Mouse (Mus musculus): ENCODE data around the gene Dcun1d4.
"Not testable (repeated sequence)": the region's sequence is repeated elsewhere in the genome, so short reads cannot be mapped to it uniquely, and the experiment has no call there.

The Dcun1d4 gene

DNA sequence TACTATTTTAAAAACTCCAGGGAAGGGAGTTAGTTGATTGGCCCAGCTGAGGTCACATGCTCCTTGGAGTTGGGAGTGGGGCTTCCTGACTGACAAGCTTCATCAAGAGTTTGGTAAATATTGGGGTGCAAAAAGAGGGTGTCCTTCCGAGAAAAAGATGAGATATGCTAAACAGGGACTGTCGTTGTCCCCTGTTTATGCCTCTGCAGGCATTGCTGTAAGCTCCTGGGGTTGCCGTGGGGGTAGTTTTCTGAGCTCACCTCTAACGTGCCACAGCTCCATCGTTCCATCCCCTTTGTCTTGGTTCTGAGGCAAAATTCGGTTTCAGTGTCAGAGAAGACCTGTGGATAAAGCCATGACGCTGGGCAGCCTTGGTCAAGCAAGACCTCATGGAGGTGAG lies at the start of gene Dcun1d4:
TSS of gene Dcun1d4 (plus strand) at position 301 of the 400 bp plus-strand sequence.
- no peak for DNase-seq (ENCODE audit: low spot score)

DNA sequence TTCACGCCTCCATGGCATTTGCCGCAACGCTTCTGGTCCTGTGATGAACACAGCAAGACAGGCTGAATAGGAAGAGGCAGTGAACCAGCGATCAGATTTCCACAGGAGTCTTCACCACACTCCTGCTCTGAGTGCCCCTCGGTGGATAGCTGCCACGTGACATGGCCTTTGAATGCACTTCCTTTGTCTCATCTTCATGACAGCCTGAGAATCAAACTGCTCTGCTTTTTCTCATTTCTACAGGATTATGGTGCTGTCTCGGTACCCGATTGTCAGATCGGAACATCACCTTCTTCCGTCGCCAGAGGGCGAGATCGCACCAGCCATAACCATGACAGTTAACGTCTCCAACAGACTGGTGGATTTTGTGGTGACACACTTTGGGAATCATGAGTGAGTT lies 49.2 kb upstream of the Dcun1d4 start:
- peak; percentile 77 for DNase-seq (ENCODE audit: low spot score)

DNA sequence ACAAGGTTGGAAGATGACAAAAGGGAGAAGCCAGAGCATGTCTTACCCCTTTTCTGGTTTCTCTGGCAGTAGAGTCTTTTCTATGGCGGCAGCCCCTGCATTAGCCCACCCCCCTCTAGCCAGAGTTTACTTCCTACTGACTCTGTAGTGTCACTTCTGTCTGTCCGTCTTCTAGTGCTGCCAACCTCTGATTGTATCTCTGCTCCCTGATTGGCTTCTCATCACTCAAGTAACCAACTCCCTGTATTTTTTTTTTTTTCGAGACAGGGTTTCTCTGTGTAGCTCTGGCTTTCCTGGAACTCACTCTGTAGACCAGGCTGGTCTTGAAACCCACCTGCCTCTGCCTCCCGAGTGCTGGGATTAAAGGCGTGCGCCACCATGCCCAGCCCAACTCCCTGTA lies 48.0 kb upstream of the Dcun1d4 start:
- no peak for DNase-seq (ENCODE audit: low spot score)

DNA sequence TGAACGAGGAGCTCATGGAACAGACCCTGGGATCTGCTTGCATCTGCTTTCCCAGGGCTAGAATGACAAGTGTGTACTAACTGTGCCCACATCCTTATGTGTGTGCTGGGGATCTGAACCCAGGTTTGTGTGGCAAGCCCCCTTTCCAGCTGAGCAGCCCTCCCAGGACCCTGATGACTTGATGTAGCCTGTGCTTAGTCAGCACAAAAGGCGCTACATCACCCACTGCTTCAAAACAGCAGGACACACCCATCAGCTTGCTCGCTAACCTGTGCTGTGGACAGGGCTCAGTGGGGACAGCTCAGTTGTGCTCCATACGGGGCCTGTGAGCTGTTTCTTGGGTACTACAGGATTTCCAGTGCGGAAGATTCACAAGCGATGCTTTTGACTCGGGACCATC lies 46.0 kb upstream of the Dcun1d4 start:
- DNase-seq (ENCODE audit: low spot score): no peak

DNA sequence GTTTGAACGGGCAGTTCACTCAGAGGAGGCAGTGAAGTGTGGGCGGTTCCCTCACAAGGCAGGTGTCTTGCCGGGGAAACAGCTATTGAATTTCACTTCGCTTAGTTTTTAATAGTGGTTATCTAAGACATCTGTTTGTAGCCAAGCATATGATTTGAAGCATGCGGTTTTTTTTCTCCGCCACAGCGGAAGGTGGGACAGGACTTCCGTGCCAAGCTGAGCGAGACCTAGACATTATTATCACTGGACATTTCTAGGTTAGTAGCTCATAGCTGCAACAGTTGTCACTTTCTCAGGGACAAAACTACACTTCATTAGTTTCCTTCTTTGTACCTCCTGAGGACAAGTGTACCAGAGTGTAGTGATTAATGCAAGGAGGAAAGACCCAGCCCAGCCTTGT lies 38.6 kb upstream of the Dcun1d4 start:
- no peak for DNase-seq (ENCODE audit: low spot score)

DNA sequence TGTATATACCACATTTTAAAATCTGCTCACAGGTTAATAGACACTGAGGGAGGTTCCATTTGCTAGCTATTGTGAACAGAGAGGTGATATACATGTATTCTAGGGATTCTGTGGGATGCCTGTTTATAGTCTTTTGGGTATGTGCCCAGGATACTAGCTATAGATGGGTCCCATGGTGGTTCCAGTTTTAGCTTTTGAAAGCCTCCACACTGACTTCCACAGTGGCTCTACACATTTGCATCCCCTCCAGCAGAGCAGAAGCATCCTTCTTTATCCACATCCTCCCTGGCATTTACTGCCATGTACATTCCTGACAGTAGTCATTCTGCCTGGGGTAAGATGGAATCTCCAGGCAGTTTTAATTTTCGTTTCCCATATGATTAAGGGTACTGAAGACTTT lies 30.5 kb upstream of the Dcun1d4 start:
- no peak for DNase-seq (ENCODE audit: low spot score)

DNA sequence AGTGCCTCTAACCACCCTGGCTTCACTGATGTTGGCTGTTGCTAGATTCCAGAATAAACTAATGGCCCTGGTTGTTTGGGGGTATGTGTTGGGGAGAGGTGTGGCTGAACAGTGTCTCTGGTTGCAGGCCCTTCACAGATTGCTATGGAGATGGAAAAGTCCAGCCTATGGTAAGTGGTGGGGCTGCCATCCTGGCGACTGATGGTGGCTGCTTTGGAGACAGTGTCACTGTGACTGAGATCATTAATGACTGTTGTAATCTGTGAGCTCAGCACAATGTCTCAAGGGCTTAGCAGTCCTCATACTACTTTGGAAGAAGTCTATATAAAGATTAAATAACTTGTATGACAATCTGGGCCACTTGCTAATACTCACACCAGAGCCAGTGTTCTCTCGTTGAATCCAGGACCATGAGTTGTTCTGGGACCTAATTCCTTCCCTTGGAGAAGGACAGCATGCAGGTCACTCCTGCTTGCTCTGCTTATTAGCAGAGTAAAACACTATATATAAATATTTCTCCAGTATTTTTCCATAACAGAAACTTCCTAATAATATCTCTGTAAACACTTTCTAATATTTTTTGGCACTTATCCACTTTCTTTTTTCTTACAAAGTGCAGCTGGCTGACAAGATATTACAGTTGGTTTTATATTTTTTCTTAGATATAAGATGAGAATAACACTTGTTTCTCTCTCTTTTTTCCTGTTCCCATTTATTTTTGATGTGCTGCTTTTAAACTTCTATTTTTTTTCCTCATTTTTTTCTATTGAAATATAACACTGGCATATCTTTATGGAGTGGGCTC lies 26.1 kb upstream of the Dcun1d4 start:
- no peak for DNase-seq (ENCODE audit: low spot score)

DNA sequence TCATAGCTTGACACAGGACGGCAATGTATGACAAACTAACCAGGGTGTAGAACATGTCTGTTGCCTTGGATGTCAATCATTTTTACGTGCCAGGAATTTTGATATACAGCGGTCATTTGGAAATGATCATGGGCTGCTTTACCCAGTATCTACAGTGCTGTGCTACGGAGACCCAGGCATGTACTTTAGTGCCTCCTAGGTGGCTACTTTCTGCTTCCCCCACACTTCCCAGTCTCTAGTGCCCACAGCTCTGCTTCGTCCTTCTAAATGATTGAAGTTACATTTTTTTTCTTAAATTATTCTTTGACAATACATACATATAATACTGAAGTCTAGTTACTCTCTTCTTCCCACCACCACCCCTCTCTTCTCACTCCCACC lies 25.5 kb upstream of the Dcun1d4 start:
- DNase-seq (ENCODE audit: low spot score): no peak

DNA sequence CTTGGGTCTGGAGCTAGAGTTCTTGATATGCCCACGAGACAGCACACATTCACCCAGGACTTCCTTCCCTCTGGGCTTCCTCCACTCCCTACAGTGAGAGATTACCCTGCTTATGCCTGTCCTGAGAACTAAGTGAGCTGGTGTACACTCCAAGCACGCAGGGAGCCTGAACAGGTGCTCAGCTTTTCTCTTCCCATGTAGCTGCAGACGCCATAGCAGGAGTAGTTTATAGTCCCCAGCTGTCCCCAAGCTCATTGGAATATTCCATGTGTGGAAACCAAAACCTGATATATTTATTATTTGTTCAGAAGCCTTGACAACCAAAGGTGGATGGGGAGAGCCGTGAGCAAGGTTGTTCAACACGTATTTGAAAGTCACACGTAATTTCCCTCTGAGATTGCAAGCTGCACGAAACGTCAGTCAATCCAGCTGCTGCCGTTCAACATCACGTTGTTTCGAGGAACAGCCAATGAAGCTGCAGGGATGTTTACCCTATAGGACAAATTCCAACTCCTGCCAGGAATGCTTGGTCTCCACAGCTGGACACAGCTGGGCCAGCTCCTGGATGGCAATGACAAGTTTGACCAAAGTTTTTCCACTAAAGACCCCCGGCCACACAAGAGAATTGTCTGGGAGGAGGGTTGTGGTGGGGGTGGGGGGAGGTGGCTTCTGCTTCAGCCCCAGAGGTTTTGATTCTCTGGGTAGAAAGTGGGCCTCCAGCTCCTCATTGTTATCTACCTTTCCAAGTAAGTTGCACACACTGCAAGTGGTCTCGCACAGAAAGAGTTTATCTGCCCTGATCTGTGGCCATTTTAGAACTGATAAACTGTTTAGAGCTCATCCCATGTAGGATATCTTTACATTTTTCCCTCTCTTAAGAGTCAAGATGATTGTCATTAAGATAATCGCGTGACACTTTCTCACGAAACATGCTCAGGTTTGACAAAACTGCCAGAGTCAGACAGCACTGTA lies 12.1 kb upstream of the Dcun1d4 start:
- no peak for DNase-seq (ENCODE audit: low spot score)

DNA sequence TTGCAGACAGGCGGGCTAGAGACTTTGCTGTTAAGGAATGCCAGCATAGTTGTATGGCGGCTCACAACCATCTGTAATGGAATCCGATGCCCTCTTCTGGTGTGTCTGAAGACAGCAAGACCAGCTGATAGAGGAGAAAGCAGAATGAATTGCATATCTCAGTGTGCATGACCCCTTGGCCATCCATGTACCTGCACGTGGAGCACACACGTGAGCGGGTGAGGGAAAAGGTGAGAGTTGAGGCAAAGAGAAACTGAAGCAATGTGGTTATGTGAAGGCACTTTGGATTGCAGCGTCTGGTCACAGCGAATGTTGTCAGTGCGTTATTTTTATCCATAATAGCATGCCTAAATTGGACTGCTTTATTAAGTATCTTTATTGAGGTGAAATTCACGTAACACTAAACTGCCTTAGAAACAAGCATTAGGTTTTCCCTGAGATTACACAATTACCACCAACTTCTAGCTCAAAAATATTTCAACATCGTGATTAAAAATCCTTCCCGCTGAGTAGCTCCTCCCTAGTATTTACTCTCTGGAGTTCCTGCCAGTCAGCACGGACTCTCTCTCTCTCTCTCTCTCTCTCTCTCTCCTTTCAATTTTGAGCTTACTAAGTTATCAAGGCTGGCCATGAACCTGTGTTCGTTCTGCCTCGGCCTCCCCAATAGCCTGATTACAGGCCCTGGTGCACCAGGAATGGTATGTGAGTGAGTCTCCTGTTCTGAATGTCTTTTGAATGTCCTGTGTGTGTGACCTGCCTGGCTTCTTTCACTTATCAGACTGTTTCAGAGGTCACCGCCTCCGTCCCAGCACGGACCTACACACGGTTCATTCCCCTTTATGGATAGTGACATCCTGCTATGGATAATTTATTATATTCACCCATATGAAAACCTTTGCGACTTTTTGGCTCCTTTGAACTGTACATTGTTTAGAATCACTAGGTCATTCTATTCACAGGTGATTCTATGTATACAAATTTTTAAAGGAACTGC lies 6.1 kb upstream of the Dcun1d4 start:
- DNase-seq (ENCODE audit: low spot score): no peak

DNA sequence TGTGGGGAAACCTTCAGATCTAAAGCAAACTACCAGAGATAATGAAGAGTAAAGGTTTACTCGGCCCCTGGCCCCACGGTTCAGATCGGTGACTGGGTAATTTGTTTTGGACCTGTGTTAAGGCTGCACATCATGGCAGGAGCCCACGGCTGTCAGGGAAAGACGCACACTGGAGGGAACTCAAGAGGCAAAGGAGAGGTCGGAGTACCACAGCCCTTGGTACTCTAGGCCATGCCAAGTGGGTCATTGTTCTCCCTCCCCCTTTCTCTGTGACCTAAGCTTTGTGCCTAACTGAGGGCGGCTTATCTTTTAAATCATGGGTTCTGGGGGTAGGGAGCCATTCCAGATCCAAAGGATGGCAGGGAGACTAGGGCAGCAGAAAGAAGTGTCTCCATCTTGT lies 601 bp downstream of the Dcun1d4 start:
- DNase-seq (ENCODE audit: low spot score): no peak

DNA sequence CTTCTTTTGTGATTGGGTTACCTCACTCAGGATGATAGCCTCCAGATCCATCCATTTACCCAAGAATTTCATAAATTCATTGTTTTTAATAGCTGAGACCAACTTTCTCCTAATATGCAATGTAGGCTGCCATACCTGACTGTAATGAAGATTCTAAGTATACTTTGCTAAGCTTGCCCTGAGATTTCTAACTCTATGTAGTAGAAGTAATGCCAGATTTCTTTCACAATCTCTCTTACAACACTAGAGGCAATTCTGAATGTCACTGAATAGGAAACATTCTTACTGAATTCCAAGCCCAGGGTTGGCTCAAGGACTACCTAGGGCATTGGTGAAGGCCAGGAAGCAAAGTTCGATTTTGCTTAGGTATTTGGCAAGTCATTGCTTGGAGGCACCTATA lies 1.6 kb downstream of the Dcun1d4 start:
- not testable (repeated sequence) for DNase-seq (ENCODE audit: low spot score)

DNA sequence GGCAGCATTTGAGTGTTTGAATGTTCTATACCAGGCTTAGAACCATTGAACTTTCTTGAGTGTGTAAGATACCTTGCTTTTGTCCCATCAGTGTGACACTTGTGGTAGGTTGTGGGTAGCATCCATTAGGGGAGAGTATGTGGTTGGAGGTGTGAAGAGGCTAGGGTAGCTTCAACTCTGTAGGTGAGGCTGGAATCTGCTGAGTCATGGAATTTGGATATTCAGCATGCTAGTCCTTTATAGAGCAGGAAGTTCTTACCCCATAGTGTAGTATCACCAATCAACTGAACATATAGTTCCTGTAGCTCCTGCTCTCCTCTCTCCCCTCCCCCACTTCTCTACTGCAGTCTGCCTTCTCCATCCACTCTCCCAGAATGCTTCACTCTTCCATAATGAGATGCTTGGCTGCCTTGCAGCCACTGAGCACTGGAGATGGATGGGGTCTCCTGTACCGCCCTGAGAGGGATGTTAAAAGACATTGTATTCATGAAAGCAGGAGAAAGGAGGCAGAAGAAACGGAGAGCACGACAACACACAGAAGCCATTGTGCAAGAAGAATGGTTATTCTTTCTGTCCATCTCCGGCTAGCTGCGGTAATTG lies 3.3 kb downstream of the Dcun1d4 start:
- DNase-seq (ENCODE audit: low spot score): no peak

DNA sequence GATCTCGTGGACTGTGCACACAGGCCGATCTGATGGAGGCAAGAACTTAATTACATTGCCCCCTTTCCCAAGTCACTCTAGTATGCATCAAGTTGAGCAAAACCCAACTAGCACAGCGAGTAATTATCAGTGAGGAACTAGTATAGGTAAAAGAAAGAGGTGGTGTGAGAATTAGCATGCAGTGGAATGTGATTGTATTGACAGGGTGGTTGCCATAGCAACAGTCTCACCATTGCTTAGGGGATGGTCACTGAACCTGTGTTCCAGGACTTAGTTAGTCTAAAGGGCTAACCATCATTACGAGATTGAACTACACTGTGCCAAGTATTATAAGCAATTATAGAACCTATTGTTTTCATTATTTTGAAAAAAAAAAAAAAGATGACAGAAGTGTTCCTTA lies 5.7 kb downstream of the Dcun1d4 start:
- DNase-seq (ENCODE audit: low spot score): no peak

DNA sequence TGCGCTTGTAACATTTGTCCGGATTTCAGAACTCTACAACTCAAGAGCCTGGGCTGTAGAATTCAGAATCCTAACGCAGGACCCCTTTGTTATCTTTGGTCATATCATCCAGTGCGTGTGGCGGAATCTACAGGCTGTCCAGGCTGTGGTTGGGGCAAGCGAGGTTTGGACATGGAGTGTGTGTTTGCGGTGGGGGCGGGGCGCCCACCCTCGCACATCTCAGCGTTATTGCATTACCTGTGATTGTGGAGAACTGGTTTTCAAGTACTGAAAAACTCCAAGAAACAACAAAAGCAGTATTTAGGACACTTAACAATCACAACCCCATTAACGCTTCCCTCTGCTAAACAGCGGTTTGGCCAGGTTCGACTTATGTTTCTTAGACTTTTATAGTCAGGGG lies 9.1 kb downstream of the Dcun1d4 start:
- no peak for DNase-seq (ENCODE audit: low spot score)

DNA sequence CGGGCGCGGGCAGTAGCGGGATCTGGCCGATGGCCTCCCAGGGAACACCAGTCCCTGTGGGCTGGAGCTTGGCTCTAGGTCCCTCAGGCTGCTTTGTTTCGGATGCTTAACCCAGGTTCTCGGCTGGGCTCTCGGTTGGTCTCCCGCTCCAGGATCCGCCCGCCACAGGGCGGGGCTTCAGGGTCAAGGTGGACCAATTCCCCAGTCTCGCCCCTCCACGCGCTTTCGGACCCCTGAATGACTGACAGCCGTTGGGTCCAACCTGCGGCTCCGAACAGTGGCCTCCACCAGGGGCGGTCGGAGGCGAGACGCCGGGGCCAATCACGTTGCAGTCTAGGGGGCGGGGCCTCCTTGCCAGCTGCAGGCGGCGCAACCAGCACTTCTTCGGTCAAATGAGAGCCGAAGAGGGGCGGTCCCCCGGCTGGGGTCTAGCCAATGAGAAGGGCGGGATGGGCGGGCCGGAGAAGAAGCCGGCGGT lies 9.8 kb downstream of the Dcun1d4 start:
- peak; percentile 99 for DNase-seq (ENCODE audit: low spot score)

DNA sequence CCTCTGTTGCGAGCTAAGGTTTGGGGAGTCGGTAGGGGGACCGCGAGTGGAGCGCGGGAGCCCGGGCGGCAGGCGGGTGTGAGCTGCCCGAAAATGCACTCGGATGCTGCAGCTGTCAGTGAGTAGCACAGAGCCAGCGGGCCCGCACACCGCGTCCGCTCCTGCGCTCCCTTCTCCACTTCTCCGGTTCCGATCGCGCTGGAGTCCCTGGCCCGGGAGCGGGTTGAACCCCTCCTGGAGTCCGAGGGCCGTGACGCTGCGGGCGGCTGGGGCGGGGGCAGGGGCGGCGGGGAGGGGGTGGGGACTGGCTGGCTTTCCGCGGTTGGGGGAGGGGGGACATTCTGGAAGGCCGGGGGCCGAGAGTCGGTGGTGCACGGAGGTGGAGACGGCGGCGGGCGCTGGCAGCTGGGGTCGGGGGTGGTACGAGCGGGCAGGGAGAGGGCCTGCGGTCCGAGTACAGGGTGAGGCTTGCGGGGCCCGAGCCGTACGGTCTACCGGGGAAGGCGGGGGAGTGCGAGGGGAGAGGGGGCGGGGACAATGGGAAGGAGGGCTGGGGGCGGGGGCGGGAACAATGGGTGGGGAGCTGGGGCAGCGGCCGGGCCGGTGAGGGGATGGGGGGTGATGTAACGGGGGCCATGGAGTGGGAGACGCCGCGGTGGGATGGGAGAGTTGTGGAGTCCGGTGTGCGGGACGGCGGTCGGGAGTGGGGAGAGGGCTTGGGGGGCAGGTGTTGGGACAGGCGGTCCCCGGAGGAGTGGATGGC lies 10.5 kb downstream of the Dcun1d4 start:
- no peak for DNase-seq (ENCODE audit: low spot score)

DNA sequence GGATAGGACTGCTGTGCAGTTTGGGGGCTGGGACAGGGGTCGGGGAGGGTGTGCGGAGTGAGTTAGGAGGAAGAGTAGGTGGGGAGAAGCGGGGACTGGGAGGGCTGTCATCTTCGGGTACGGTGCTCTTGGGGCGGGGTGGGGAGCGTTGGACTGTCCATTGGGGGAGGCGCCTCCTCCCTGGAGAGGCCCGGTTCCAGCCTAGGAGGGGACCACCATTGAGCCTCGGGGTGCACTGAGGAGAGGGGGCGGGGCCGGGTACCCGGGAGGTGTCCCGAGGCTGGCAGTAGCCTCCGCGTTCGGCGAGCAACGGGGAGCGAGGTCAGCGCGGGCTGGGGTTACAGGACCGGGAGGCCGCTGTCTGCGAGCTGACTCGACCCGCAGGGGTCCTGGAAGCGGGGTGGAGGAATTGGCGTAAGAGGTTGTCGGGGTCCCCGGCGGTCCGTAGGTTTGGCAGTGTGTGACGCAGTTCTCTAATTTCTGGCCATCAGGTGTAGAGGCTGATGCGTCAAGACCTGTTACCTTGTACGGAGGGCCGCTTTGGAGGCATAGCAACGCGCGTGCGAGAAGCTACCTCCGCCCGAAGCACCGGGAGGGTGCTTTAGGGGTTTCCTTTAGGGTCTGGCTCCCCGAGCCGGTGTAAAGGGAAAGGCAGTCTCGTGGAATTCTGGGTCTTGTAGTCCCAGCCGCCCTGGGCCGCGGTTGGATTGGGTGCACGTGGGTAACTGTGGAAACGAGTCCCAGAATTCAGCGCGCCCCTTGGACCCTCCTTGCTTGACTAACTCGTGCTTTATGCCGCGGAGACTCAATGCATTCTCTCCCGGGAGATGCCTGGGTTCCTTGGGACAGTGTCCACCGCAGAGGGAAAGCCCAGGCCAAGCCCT lies 11.3 kb downstream of the Dcun1d4 start:
- DNase-seq (ENCODE audit: low spot score): peak; percentile 85

DNA sequence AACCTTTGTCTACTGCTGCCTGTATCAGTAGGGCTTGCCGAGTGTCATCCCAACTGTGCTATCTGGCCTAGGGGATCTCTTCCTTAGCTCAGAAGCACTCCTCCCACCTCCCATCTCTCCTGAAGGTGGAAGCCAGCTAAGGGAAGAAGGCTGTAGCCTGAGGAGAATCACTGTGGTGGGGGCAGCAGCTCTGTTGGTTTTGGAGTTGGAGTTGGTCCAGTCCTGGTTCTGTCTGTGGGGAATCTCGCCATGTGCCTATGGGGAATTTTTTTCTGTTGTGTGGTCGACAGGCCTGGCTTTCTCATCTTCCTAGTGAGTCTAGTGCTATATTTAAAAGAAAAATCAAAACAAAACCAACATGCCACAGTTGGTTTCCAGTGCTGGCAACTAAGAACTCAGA lies 16.6 kb downstream of the Dcun1d4 start:
- no peak for DNase-seq (ENCODE audit: low spot score)

DNA sequence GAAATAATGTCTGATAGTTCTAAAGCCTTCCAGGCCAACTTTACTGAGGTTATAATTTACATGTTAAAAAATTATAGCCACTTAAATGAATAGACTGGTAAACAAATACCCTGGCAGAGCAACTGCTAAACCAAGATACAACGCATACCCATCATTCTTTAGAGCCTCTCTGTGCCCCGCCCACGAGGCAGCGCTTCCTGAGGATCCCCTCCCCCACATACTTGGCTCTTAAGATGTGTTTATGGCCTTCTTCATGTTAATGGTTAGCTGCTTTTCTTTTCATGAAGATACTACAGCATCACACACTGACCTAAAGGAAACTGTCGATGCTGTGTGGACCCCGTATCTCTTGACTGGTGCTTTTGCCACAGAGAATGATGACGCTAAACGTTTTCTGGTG lies 17.8 kb downstream of the Dcun1d4 start:
- DNase-seq (ENCODE audit: low spot score): no peak

Data from left cerebral cortex, adult 11 months (tissue).